In the genomic region with DNA sequence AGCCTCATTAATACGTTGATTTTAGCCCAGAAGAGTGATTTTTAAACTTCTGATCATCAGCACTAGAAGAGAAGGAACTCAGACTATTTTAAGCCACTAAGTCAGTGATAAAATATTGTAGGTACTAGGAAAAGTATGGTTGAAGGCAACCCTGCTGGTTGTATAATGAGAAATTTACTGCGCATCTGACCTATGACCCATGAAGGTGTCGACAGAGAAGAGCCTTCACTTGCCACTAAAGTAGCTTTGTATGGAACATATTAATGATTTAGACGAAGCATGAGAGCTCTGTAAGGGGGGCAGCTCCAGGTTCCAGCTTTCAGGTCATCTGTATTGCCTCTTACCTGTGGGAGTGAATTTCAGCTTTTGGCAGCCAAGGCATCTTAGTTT, we compare ENCODE assay signal across 18 mouse cellular contexts.
"Had no signal": no experiment of that assay in that cellular context is flagged by ENCODE, and none has a peak within 500 bp of the region (broad histone marks: within the 10 kb centered on the region; RNA-seq: fewer than 3 reads in every experiment).

No protein-coding gene starts in this region.

- H3K4me2 ChIP-seq: liver, embryonic 13.5 days; midbrain, embryonic 11.5 days; neural tube, embryonic 12.5 days; neural tube, embryonic 15.5 days had no signal

- ATAC-seq: hindbrain, embryonic 16.5 days; inflammation-experienced regulatory T-cells, adult 6 months had no signal

- H3K4me3 ChIP-seq: left cerebral cortex, adult 2 months; liver, embryonic 13.5 days; megakaryocyte, embryonic 14.5 days; neural tube, embryonic 12.5 days; neural tube, embryonic 15.5 days had no signal

- H3K27ac ChIP-seq: left cerebral cortex, adult 2 months; liver, embryonic 13.5 days; neural tube, embryonic 12.5 days; neural tube, embryonic 15.5 days; stomach, postnatal 0 days had no signal

- H3K4me1 ChIP-seq: liver, embryonic 13.5 days; megakaryocyte, embryonic 14.5 days; neural tube, embryonic 12.5 days; neural tube, embryonic 15.5 days had no signal

- H3K9me3 ChIP-seq: liver, embryonic 13.5 days; neural tube, embryonic 12.5 days; neural tube, embryonic 15.5 days had no signal

- H3K9ac ChIP-seq: liver, embryonic 13.5 days; neural tube, embryonic 12.5 days; neural tube, embryonic 15.5 days had no signal

- DNase-seq: kidney, adult 11 months; layer of hippocampus, postnatal 36 days; liver, embryonic 13.5 days; midbrain, embryonic 14.5 days; right cerebral cortex, adult 18-20 months; right cerebral cortex, postnatal 14 days; right cerebral cortex, postnatal 4 days; thymus, adult 2 months; thymus, postnatal 14 days; thymus, postnatal 4 days had no signal

- H3K27me3 ChIP-seq: liver, embryonic 13.5 days; megakaryocyte, embryonic 14.5 days; neural tube, embryonic 12.5 days; neural tube, embryonic 15.5 days had no signal

- H3K36me3 ChIP-seq: liver, embryonic 13.5 days; neural tube, embryonic 12.5 days; neural tube, embryonic 15.5 days had no signal
